Mouse (Mus musculus) induced T-regulatory cell, adult 2 months (primary cell): ENCODE measurements at regions not wholly inside any gene's neighbourhood (a gene's known extent, or its start where the extent isn't known, plus 50 kb on each side); places are given as distances from the start of the nearest gene placed in this dataset.
A peak's percentile ranks its signal among the peaks of the same experiment; 100 is the strongest.

Experiments used
- DNase-seq: peaks from one replicate; pipeline ENCODE4 v3.0.0-alpha.2; 2012; ENCODE audit warnings: low read depth

GRCm38 (mm10) chr8:115428022-115428421 is 279.6 kb downstream of the Maf start:
- no peak for DNase-seq

GRCm38 (mm10) chr8:115427490-115427889 is 280.1 kb downstream of the Maf start:
- DNase-seq = no peak

GRCm38 (mm10) chr8:115426543-115426942 is 281.1 kb downstream of the Maf start:
- no peak for DNase-seq

- DNase-seq = no peak
Observed at GRCm38 (mm10) chr8:115425360-115425759, 282.2 kb downstream of the Maf start.

DNA sequence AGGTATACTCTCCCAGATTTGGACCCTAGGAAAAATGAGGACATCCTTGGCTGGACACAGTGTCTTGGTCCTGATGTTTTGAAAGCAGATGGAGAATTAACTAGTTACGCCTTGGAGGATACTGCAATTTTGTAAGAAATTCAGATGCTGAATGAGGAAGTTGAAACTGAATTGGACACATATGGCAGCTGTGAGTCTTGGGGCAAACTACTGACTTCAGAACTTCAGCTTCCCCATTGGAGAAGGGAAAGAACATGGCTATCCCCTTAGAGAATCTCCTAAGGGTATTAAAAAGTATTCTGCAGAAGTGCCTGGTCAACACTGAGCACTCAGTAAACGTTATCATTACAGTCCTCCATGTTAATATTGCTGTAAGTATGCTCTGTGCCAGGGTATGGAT is 283.9 kb downstream of the Maf start:
- DNase-seq = no peak

- DNase-seq = no peak
Observed at GRCm38 (mm10) chr8:115423056-115423455, 284.5 kb downstream of the Maf start.

- DNase-seq = no peak
Observed at GRCm38 (mm10) chr8:115420536-115420935, 287.1 kb downstream of the Maf start.

DNA sequence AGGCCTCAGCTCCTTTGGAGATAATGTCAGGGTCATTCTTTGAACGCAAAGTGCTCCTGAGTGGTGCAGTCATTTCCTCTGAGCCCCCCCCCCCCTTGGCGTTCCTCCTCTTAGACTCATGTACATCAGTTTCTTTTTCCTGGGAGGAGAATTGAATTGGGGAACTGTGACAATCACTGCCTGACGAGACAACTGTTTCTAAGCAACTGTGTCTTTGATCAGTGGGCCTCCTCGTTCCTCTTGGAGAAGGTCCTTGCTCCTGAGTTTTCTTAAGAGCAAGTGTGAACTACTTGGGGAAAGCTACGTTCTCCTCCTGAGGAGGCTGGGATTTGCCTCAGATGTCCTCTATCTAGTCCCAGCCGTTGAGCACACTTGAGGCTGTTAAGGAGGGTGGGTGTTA is 287.5 kb downstream of the Maf start:
- DNase-seq = no peak

- DNase-seq = no peak
Observed at GRCm38 (mm10) chr8:115418056-115418455, 289.5 kb downstream of the Maf start.

GRCm38 (mm10) chr8:115414061-115414473 is 293.5 kb downstream of the Maf start:
- DNase-seq = peak; percentile 59

DNA sequence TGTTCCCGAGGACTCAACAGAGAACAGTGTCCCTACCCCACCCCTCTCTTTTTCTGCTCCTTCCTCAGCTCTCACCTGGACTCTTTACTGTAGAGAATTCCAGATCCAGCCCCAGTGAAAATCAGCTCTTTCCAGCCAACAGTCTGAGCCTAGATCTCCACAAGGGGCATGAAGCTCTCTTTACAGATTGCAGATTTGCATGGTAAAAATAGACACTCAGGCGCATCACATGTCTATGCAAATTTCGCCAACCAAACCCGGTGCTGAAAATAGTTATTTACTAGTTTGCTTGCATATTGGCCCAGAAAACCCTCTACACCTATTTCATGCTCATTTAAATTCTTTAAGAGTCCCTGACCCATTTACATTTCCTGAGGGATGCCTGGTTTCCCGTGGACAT is 295.8 kb downstream of the Maf start:
- peak; percentile 59 for DNase-seq

DNA sequence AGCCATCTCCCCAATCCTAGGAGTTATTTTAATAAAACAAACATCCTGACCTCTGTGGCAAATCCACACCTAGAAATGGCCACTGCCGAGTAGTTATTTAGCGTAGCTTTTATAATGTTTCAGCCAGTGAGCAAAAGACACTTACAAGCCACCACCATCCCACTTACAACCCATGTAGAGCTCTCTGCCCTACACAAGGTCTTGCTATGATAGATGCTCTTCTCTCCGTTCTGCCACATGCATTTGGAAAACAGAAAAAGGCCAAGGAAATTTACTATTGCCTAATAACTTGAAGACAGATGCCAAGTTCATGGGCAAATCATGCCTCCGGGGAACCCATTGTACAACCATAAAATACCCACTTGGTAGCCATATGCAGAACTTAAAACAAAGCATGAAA is 296.5 kb downstream of the Maf start:
- no peak for DNase-seq

- peak; percentile 60 for DNase-seq
Observed at GRCm38 (mm10) chr8:115410191-115410590, 297.4 kb downstream of the Maf start.

DNA sequence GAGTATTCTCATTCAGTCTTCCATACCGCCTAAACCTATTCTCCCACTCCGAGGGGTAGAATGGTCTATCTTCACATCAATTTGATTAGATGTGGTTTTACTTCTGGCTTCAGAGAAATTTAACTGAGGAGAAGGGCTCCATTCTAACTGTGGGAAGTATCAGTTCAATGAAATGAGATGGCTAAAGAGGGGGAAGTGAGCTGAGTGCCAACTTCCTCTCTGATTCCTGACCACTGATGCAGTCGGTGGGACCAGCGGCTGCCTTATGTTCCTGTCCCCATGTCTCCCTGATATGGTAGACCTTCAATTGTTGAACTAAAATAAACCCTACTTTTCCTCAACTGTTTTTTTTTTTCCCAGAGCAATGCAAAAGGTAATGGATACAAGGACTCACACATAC is 300.1 kb downstream of the Maf start:
- no peak for DNase-seq

DNA sequence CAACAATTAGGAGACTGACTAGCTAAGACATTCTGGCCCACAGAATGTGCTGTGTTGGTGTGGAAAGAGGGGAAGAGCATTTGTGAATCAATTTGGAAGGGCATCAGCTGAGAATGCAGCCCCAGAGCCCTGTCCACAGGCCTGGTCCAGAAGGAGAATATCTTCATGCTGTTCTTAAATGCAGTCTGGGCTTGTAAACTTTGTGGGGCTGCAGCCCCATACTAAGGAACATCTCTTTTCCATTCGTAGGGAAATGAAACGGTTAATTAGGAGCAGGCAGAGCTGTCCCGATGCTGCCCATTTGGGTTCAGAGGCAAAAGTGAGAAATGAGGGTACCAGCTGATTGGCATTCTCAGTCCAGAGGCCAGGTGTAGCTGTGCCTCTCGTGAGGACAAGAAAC is 304.0 kb downstream of the Maf start:
- no peak for DNase-seq

- peak; percentile 34 for DNase-seq
Observed at GRCm38 (mm10) chr8:115402471-115403197, 305.0 kb downstream of the Maf start.
